Mouse (Mus musculus) midbrain, embryonic 14.5 days (tissue): Measurements from ENCODE around the gene Ube2t. TPM values are rescaled to one million over a fixed set of nuclear protein-coding genes. Genes with fewer than 3 reads are reported as not detected.

Experiments used
- ATAC-seq: fragments of 200-750 bp; cut with Nextera tagmentation; 2 replicates; pipeline ENCODE4 v1.8.0; 2017; ENCODE audit warnings: moderate number of reproducible peaks, moderate library complexity; ENCODE audit not compliant: low FRiP score, low TSS enrichment
- DNase-seq: peaks from one replicate; pipeline ENCODE4 v3.0.0-alpha.2; 2015
- H3K27ac ChIP-seq: fragments of 300-500 bp; sonication (generic); replicated peaks from 2 replicates; pipeline ENCODE4 v1.5.1; 2014; ENCODE audit warnings: mild to moderate bottlenecking, low read depth, low read length, moderate library complexity
- H3K27me3 ChIP-seq: fragments of 300-500 bp; sonication (generic); 2 replicates; pipeline ENCODE4 v1.6.1; 2014; ENCODE audit warnings: low read length, control low read depth, mixed read lengths; ENCODE audit not compliant: control insufficient read depth, insufficient read depth
- H3K36me3 ChIP-seq: fragments of 300-500 bp; sonication (generic); 2 replicates; pipeline ENCODE4 v1.6.1; 2014; ENCODE audit warnings: low read length, control low read depth; ENCODE audit not compliant: control insufficient read depth, insufficient read depth
- H3K4me1 ChIP-seq: fragments of 300-500 bp; sonication (generic); 2 replicates; pipeline ENCODE4 v1.6.1; 2014; ENCODE audit warnings: mild to moderate bottlenecking, antibody characterized with exemption, low read length, control low read depth; ENCODE audit not compliant: control insufficient read depth, insufficient read depth
- H3K4me2 ChIP-seq: fragments of 300-500 bp; sonication (generic); 2 replicates; pipeline ENCODE4 v1.6.1; 2014; ENCODE audit warnings: mild to moderate bottlenecking, low read length, moderate library complexity
- H3K4me3 ChIP-seq: fragments of 300-500 bp; sonication (generic); replicated peaks from 2 replicates; pipeline ENCODE4 v1.5.1; 2014; ENCODE audit warnings: low read depth, low read length
- H3K9ac ChIP-seq: fragments of 300-500 bp; sonication (generic); replicated peaks from 2 replicates; pipeline ENCODE4 v1.6.1; 2014; ENCODE audit warnings: mild to moderate bottlenecking, low read length, moderate library complexity
- H3K9me3 ChIP-seq: fragments of 300-500 bp; sonication (generic); 2 replicates; pipeline ENCODE4 v1.6.1; 2016; ENCODE audit warnings: low read length, control low read depth, mixed read lengths; ENCODE audit not compliant: control insufficient read depth
- WGBS: fragments of 180-500 bp; shearing (Covaris S2); extraction: QIAGEN DNeasy Blood & Tissue Kit; methylation state at CpG from one replicate; pipeline ENCODE4 v1.1.7; 2014; 5-methylcytosine and 5-hydroxymethylcytosine counted together
- polyA plus RNA-seq: library from polyadenylated mRNA; unstranded; fragments of >200 nt; fragmentation: Nextera tagmentation; extraction: Ambion mirVana; gene quantifications from 2 replicates; pipeline ENCODE4 v1.2.1, GENCODE M21; 2014

Ube2t gene
- polyA plus RNA-seq, 1 experiment from 2014 or later: 11.7 TPM

DNA sequence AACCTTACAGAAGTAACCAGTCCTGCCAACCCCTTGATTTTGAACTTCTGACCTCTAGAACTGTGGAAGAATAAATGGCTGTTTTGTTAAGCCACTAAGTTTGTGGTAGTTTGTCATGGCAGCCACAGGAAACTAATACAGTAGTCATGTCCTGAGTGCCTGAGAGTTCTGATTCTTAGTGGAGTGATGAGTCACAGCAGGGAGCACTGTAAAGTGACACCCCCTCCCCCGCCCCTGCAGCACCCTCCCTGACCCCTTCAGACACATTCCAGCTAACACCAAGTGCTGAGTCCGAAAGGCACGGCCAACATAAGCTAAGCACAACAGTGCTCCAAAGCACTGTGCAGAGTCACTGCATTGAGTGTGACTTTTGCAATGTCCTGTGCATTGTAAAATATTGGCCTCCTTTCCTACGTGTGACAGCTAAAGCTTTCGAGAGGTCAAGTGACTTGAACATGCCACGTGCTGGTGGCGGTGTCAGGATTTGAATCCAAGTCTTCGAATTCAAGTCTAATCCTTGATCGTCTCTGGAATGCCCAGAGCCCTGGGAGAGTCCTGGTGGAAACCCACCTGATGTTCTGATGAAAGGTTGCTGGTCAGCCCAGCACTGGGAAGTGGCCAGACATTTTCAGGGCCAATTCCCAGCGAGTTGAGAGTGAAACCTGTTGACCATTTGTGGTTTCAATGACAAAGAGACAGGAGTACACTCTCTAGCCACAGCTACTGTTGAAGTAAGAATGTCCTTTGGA is 54.7 kb downstream of the Ube2t start:
- H3K27me3 ChIP-seq: no peaks in the 10 kb centered on the region
- DNase-seq (no peak), ATAC-seq (no peak)
- WGBS: 89% methylated on average over 10 of the region's 10 CpGs
- no peaks in the 10 kb centered on the region for H3K9me3 ChIP-seq
- H3K9ac ChIP-seq: no peak overlapping the region
- no peaks in the 10 kb centered on the region for H3K36me3 ChIP-seq
- no peak overlapping the region for H3K27ac ChIP-seq
- H3K4me2 ChIP-seq: no peak overlapping the region
- peaks cover 19% of the 10 kb centered on the region; the same call in 1 of the 2 replicates for H3K4me1 ChIP-seq
- H3K4me3 ChIP-seq: no peak overlapping the region

DNA sequence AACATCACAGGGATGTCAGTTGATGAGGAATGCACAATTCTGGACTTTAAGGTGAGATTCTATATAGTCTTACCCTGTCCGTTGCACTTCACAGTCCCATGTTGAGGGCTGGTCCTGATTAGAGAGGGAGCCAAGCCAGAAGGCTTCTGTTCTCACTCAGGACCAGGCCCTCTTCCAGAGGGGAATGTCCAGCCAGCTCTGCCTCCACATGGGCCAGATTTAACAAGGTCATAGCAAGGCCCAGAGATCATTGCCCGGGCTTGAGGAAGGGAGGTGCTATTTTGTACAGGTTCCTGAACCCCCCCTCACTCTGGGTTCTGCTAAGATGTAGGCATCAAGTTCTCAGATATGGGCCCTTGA is 55.3 kb downstream of the Ube2t start:
- H3K36me3 ChIP-seq: no peaks in the 10 kb centered on the region
- no peak overlapping the region for H3K4me3 ChIP-seq

GRCm38 (mm10) chr1:135019087-135019774 is 56.9 kb downstream of the Ube2t start:
- H3K4me2 ChIP-seq: no peak overlapping the region
- H3K9me3 ChIP-seq: no peaks in the 10 kb centered on the region
- H3K4me3 ChIP-seq: no peak overlapping the region
- ATAC-seq (no peak), DNase-seq (peak; percentile 58)
- H3K36me3 ChIP-seq: no peaks in the 10 kb centered on the region
- 26% methylated on average over 13 of the region's 13 CpGs for WGBS
- no peak overlapping the region for H3K9ac ChIP-seq
- H3K27me3 ChIP-seq: no peaks in the 10 kb centered on the region
- peaks cover 19% of the 10 kb centered on the region; the same call in 1 of the 2 replicates for H3K4me1 ChIP-seq
- no peak overlapping the region for H3K27ac ChIP-seq

More for the DNA sequence above, 55.3 kb downstream of the Ube2t start:
- H3K4me2 ChIP-seq: no peak overlapping the region
- H3K9ac ChIP-seq: no peak overlapping the region
- no peak overlapping the region for H3K27ac ChIP-seq
- ATAC-seq (no peak), DNase-seq (no peak)
- WGBS: 97% methylated on average over 2 of the region's 2 CpGs
- H3K4me1 ChIP-seq: peaks cover 19% of the 10 kb centered on the region; the same call in 1 of the 2 replicates
- no peaks in the 10 kb centered on the region for H3K9me3 ChIP-seq
- H3K27me3 ChIP-seq: no peaks in the 10 kb centered on the region

GRCm38 (mm10) chr1:135019775-135020167 is 57.4 kb downstream of the Ube2t start:
- DNase-seq: no peak

GRCm38 (mm10) chr1:135020281-135020940 is 58.0 kb downstream of the Ube2t start:
- no peaks in the 10 kb centered on the region for H3K36me3 ChIP-seq

More at GRCm38 (mm10) chr1:135019775-135020167, 57.4 kb downstream of the Ube2t start:
- Histone ChIP-seq H3K9ac (no peak overlapping the region), H3K4me3 (no peak overlapping the region), H3K9me3 (no peaks in the 10 kb centered on the region), H3K36me3 (no peaks in the 10 kb centered on the region), H3K27me3 (no peaks in the 10 kb centered on the region), H3K4me1 (peaks cover 19% of the 10 kb centered on the region; the same call in 1 of the 2 replicates), H3K4me2 (no peak overlapping the region), H3K27ac (no peak overlapping the region)
- no peak for ATAC-seq
- 83% methylated on average over 4 of the region's 4 CpGs for WGBS

GRCm38 (mm10) chr1:135020970-135021369 is 58.6 kb downstream of the Ube2t start:
- peaks cover 19% of the 10 kb centered on the region; the same call in 1 of the 2 replicates for H3K4me1 ChIP-seq
- H3K27ac ChIP-seq: no peak overlapping the region
- 51% methylated on average over 5 of the region's 5 CpGs for WGBS
- no peak overlapping the region for H3K9ac ChIP-seq
- H3K27me3 ChIP-seq: no peaks in the 10 kb centered on the region
- no peaks in the 10 kb centered on the region for H3K9me3 ChIP-seq
- ATAC-seq (no peak), DNase-seq (peak; percentile 39)
- H3K4me2 ChIP-seq: no peak overlapping the region
- no peaks in the 10 kb centered on the region for H3K36me3 ChIP-seq
- H3K4me3 ChIP-seq: no peak overlapping the region

More at GRCm38 (mm10) chr1:135020281-135020940, 58.0 kb downstream of the Ube2t start:
- WGBS: 85% methylated on average over 5 of the region's 5 CpGs
- Histone ChIP-seq H3K9ac (no peak overlapping the region), H3K4me3 (no peak overlapping the region), H3K4me1 (peaks cover 19% of the 10 kb centered on the region; the same call in 1 of the 2 replicates), H3K27ac (no peak overlapping the region), H3K27me3 (no peaks in the 10 kb centered on the region), H3K4me2 (no peak overlapping the region), H3K9me3 (no peaks in the 10 kb centered on the region)
- ATAC-seq: no peak
- DNase-seq: no peak

DNA sequence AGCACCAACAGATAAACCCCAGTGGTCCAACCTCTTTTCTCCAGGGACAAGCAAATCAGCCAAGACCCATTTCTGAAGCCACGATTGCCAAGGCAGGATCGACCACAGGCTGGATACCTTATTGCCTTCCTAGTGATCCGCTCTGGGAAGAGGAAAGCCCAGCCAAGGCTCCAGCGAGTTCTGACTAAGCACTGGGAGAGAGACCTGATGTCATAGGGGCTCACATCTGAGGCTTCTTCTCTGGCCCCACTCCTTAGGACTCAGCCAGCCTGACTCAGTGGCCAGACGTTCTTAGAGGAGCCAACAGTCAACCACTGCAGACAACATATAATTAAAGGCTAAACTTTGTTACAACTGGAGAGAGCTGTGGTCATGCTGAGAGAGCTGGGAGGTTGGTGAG is 59.6 kb downstream of the Ube2t start:
- H3K4me2 ChIP-seq: no peak overlapping the region
- DNase-seq: no peak
- WGBS: 85% methylated on average over 5 of the region's 5 CpGs
- H3K4me3 ChIP-seq: no peak overlapping the region
- no peak overlapping the region for H3K9ac ChIP-seq
- ATAC-seq: no peak
- H3K27ac ChIP-seq: no peak overlapping the region
- no peaks in the 10 kb centered on the region for H3K27me3 ChIP-seq
- H3K4me1 ChIP-seq: peaks cover 19% of the 10 kb centered on the region; the same call in 1 of the 2 replicates
- no peaks in the 10 kb centered on the region for H3K9me3 ChIP-seq
- no peaks in the 10 kb centered on the region for H3K36me3 ChIP-seq

DNA sequence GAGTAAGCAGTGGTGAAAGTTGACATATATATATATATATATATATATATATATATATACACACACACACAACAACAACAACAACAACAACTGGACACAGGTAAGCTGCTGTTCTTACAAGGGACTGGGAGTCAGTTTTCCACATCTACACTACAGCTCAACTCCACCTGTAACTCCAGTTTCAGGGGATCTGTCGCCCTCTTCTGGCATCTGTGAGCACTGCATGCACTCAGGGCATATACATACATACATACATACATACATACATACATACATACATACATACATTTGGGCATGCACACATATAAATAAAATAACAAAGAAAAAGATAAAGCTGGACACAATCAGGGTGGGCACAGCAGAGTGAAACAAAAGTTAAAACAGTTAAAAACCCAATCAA is 61.2 kb downstream of the Ube2t start:
- Histone ChIP-seq H3K4me1 (peaks cover 19% of the 10 kb centered on the region; the same call in 1 of the 2 replicates), H3K27ac (no peak overlapping the region), H3K9me3 (0 out of 2 replicates have a peak, but pooled peaks cover 2% of the 10 kb centered on the region), H3K9ac (no peak overlapping the region), H3K4me2 (no peak overlapping the region), H3K36me3 (no peaks in the 10 kb centered on the region), H3K4me3 (no peak overlapping the region), H3K27me3 (no peaks in the 10 kb centered on the region)
- ATAC-seq (no peak), DNase-seq (no peak)
- 62% methylated on average over 1 of the region's 1 CpGs for WGBS
